Mouse (Mus musculus): ENCODE data around the gene Map1s. TPM values are rescaled to one million over a fixed set of nuclear protein-coding genes. Genes with fewer than 3 reads are reported as not detected.
"Not testable (repeated sequence)": the region's sequence is repeated elsewhere in the genome, so short reads cannot be mapped to it uniquely, and the experiment has no call there.

Map1s gene
- polyA plus RNA-seq, 1 experiment = 3.4 TPM

DNA sequence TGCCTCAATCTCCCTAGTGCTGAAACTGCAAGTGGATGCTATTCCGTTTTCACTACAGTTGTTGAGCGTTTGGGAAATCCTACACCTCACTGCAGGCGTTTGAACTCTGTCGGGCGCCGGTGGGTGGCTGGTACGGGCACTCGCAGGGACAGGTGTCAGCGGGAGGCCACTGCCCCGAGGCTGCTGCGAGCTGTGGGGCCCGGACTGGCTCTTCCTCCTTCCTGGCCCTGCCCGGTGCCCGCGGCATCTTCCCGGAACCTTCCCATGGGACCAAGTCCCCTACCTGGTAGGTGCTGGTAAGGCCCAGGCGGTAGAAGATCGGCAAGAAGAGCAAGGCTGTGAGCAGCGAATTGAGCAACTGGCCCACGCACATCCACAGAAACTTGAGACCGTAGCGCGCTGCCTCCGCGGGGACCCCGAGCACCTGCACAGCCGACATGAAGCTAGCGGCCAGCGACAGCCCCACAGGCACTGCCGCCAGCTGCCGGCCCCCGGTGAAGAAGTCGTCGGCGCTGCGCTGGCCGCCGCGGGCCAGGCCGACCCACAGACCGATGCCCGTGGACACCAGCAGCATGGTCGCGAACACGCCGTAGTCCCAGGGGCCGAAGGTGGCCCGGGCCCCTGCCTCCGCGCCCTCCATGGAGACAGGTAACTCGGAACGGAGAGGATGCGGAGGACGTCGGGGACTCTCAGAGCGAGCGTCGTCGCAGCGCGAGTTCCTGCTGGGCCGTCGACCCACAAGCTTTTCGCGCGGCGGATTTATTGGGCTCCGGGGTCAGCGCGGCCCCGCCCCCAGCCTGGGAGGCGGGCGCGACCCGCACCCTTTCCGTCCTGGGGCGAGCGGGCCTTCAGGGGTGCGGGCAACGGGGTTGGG, 13.5 kb upstream of the Map1s start, which contains the start of gene Slc5a5:
Gene Slc5a5 (minus strand): TSS at position 736 of the 874 bp plus-strand sequence.
- no peak within 1 kb of the TSS for H3K27ac ChIP-seq (replicated peaks; ENCODE audit: low read depth, low read length)
- H3K4me1 ChIP-seq (ENCODE audit: control insufficient read depth, insufficient read depth, insufficient read length, low read length) = peaks cover 3% of the 10 kb centered on the region; the same call in 1 of the 2 replicates
- H3K4me3 ChIP-seq (ENCODE audit: insufficient read depth, low read depth, low read length) = no peak within 1 kb of the TSS

DNA sequence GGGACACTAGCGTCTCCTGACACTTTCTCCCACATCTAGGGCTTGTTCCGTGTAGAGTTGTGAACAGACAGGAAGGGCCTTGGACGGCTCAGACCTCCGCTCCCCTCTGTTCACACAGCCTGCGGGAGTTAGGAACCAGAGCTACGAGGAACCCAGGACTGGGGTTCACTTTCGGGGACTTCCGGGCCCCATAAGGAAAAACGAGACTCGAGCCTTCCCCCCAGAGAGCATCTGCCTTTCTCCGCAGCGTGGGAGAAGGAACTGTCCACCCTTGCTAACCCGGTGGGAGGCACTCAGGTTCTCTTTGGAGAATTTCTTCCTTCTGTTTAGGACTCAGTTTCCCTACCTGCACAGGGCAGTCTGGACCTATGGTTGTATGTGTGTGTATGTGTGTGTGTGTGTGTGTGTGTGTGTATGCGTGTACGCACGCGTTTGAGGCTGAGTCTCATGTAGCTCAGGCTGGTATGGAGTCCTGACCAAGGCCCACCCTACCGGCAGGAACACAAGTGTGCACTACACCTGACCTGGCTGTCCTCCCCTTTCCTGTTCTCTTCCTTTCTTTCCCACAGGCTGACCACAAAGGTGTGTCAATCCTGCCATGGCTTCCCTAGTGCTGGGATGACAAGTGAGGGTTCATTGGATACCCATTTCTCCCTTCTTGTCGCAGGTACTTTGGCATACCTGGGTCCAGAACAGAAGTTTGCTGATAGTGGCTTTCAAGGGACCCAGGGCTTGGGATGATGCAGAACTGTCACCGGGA, 12.7 kb upstream of the Map1s start:
- H3K4me3 ChIP-seq (ENCODE audit: insufficient read depth, low read depth, low read length) = no peak overlapping the region
- H3K27ac ChIP-seq (replicated peaks; ENCODE audit: low read depth, low read length) = no peak overlapping the region
- peaks cover 3% of the 10 kb centered on the region; the same call in 1 of the 2 replicates for H3K4me1 ChIP-seq (ENCODE audit: control insufficient read depth, insufficient read depth, insufficient read length, low read length)

DNA sequence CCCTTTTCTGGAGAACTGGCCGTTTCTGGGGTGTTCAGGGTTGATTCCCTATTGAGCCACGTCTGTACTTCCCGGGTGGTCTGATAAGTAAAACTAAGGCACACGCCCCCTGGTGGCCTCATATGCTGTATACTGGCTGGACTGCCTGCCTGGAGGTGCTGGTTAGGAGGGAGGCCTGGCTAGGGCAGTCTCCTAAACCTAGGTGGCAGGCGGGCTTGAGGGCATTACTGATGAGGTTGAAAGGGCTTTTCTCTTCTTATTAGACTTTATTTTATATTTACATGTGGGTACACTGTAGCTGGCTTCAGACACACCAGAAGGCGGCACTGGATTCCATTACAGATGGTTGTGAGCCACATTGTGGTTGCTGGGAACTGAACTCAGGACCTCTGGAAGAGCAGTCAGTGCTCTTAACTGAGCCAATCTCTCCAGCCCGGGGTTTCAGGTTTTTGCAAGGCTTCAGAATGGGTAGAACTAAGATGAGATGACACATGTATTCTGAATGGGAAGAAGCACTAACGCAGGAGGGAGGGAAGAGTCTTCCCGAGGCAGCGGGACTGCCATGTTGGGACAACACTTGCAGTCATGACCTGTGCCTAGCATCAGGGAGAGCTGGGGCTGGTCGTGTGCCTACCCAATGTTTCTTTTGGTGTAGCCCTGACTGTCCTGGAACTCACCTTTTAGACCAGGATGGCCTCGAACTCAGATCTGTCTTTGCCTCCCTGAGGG, 11.9 kb upstream of the Map1s start:
- no peak overlapping the region for H3K27ac ChIP-seq (replicated peaks; ENCODE audit: low read depth, low read length)
- peaks cover 3% of the 10 kb centered on the region; the same call in 1 of the 2 replicates for H3K4me1 ChIP-seq (ENCODE audit: control insufficient read depth, insufficient read depth, insufficient read length, low read length)
- H3K4me3 ChIP-seq (ENCODE audit: insufficient read depth, low read depth, low read length) = no peak overlapping the region

DNA sequence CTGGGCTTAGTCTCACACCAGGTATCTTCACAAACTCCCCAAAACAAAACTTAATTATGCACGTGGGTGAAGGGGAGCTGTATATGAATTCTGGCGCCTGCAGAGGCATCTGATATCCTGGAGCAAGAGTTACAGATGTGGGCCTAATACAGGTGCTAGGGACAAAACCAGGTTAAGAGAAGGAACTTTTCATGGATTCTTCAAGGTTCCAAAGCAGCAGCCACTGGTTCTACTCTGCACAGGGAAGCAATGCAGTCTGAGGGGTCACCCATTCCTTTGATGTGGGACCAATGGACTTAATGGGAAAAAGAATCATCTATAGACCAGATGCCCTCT, 11.4 kb upstream of the Map1s start:
- H3K27ac ChIP-seq (replicated peaks; ENCODE audit: low read depth, low read length) = no peak overlapping the region
- H3K4me3 ChIP-seq (ENCODE audit: insufficient read depth, low read depth, low read length) = no peak overlapping the region
- peaks cover 3% of the 10 kb centered on the region; the same call in 1 of the 2 replicates for H3K4me1 ChIP-seq (ENCODE audit: control insufficient read depth, insufficient read depth, insufficient read length, low read length)

DNA sequence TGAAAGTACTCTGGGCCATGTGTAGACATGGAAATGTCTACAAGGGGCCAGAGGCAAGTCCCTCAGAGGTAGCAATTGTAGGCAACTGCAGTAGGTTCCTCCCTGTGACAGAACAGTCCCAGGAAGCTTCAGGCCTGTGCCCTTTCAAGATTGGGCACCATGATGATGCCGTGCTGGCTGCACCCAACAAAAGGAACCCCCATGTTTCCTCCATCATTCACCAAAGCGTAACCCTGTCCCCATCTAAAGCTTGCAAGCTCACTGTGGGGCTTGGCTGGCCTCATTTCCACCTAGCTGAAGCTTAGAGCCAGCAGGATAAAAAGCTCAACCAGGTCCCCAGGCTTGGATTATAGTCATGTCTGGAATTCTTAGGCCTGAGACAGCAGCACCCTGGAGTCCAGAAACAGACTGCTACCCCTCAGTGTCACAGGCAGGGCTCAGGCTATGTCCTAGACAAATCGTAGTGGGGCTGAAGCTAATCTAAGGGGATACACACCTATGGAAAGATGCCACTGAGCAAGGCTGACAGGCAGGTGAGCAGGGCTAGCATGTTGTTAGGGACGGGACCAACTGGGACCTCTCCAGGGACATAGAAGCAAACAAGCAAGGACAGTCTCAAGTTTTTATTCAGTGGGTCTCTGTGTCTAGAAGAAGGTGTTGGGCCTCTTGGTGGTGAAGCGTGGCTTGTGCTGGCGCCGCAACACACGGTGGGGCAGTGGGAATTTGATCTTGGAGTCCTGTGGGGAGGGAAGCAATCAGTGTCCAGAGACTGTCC, 10.8 kb upstream of the Map1s start:
- Histone ChIP-seq H3K4me1 (ENCODE audit: control insufficient read depth, insufficient read depth, insufficient read length, low read length) (peaks cover 3% of the 10 kb centered on the region; the same call in 1 of the 2 replicates), H3K4me3 (ENCODE audit: insufficient read depth, low read depth, low read length) (no peak overlapping the region), H3K27ac (replicated peaks; ENCODE audit: low read depth, low read length) (no peak overlapping the region)

DNA sequence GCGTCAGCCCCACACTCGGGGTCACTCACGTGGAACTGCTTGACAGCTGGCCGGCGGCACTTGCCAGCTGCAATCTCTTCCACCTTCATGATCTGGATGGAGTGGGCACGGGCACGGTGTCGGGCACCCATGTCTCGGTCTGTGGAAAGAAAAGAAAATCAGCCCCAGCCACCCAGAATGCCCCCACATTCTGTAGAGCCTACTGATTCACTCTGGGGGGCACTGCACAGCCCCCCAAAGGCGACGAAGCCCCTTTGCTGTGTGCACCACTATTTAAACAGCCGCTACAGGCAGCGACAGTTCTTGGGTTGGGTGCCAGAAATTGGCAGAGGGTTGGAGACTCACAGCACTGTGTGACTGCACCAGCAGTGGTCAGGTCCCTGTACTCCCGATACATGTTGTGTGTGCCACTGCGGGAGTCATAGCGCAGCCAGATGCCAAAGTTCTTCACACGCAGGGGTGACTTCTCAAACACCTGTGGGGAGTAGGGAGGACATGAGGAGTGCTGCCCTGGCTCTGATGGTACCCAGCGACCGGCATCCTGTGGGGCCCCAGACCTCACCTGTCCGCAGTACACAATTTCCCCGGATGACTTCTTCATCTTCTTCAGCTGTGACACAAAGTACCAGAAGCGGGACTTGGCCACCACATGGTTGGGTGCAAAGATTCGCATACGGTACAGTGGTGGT, 10.0 kb upstream of the Map1s start:
- H3K27ac ChIP-seq (replicated peaks; ENCODE audit: low read depth, low read length); H3K4me1 ChIP-seq (ENCODE audit: control insufficient read depth, insufficient read depth, insufficient read length, low read length): not testable (repeated sequence)
- H3K4me3 ChIP-seq (ENCODE audit: insufficient read depth, low read depth, low read length) = 0 out of 2 replicates have a peak overlapping the region, but pooled peaks have one; percentile 8

DNA sequence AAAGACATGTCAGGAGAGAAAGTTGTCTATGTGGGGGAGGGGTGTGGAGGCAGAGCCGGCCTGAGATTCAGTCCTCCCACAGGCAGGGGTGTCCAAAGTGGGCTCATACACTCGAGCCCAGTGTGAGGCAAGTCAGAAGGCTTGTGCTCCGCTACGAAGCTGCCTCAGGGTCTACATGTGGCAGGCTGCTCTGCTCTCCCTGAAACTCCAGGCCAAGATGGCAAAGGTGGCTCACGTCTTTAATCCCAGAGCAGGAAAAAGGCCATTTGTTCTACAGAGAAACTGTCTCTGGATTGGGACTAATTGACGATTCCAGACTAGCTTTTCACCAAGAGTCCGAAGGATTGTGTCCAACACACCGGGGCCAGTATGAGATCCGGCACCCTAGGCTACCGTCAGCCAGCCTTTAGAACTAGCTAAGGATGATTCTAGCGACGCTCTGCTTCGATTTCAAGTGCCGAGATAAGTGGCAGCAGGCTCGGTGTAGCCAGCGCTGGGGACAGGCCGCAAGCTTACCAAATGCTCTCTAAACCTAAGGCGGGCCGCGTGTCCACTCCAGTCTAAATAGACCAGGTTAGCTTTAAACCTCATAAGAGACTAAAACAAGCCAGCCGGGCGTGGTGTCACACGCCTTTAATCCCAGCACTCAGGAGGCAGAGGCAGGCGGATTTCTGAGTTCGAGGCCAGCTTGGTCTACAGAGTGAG, 9.3 kb upstream of the Map1s start:
- Histone ChIP-seq H3K4me1 (ENCODE audit: control insufficient read depth, insufficient read depth, insufficient read length, low read length) (peaks cover 3% of the 10 kb centered on the region; the same call in 1 of the 2 replicates), H3K4me3 (ENCODE audit: insufficient read depth, low read depth, low read length) (peak overlapping the region; percentile 74), H3K27ac (replicated peaks; ENCODE audit: low read depth, low read length) (peak overlapping the region; percentile 74)

DNA sequence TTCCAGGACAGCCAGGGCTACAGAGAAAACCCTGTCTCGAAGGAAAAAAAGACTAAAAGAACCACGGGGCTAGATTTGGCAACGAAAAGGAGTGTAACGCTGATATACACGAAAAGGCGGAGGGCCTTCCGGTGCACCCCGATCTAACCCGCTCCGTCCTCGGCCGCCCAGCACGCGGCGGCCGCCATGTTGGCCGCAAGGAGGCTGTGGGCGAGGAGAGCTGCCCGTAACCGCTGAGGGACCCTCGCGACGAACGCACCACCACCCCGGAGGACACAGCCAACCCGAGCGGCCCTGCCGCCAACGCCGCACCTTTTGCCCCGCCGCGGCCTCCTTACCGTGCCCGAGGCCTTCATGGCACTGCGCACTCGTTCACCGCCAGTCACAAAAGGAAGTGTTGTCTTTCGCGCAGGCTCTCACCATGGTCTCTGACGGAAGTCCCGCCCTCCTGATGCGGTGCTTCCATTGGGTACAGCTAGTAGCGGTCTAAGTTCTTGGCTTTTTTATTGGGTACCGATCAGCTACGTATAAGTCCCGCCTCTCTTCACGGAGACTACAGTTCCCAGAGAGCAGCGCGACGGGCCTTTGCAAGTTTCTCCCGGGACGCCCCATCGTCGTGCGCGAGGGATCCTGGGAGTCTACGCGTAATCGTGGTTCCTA, 8.6 kb upstream of the Map1s start, which contains the start of gene Rpl18a:
Gene Rpl18a (minus strand): TSS at position 392 of the 660 bp plus-strand sequence.
- peaks cover 3% of the 10 kb centered on the region; the same call in 1 of the 2 replicates for H3K4me1 ChIP-seq (ENCODE audit: control insufficient read depth, insufficient read depth, insufficient read length, low read length)
- peak within 1 kb of the TSS; percentile 82 for H3K27ac ChIP-seq (replicated peaks; ENCODE audit: low read depth, low read length)
- H3K4me3 ChIP-seq (ENCODE audit: insufficient read depth, low read depth, low read length) = peak within 1 kb of the TSS; percentile 74

DNA sequence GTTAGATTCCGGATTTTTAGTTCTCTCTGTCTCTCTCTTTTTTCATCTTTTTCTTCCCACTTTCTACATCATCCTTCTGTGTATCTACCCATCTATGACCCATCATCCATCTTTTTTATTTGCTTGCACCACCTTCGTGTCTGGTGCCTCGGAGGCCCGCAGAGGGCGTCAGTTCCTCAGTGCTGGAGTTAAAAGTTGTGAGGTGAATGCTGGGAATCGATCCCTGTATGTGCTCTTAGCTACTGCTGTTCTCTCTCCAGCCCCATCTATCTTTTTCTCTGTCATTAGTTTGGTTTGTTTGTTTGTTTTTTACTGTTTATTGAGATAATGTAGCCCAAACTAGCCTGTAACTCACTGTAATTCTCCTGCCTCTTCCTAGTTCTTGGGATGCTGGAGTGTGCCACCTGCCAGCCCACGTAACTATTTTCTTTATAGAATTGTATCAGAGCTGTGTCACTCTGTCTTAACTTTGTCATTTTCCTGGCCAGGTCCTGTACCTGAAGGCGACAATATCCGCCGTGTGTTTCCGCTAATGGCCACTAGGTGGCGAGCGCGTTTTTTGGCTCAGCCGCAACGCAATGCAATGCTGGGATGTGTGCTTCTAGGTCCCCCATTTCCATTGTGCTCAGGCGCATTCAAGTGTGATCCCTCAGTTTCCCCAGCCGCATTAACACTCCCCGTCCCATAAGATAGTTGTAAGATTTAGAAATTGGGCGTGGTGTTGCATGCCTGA, 7.9 kb upstream of the Map1s start:
- Histone ChIP-seq H3K4me3 (ENCODE audit: insufficient read depth, low read depth, low read length) (peak overlapping the region; percentile 71), H3K27ac (replicated peaks; ENCODE audit: low read depth, low read length) (peak overlapping the region; percentile 82), H3K4me1 (ENCODE audit: control insufficient read depth, insufficient read depth, insufficient read length, low read length) (peaks cover 3% of the 10 kb centered on the region; the same call in 1 of the 2 replicates)

DNA sequence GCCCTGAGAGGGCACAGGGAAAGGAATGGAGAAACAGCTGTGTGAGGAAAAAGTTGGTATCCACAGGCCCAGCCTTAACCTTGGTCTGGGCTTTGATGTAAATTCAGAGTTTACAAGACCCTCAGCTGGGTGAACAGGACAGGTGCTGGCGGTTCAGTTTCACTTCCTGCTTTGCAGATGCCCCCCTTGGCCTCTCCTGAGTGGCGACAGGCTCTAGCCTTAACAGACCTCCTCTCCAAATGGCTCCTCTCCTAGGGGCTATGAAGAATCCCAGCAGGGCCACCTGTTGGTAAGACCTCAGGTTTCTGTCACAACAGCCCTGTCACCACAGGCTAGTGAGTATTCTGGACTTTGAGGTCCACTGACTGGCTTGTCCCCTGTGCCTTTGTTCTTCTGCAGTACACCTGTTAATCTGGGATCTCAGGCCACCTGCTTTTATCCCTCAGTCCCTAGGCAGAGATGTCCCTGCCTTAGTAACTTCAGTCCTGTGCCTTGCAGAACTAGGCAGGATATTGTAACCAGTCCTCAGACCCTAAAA, 7.0 kb upstream of the Map1s start:
- no peak overlapping the region for H3K27ac ChIP-seq (replicated peaks; ENCODE audit: low read depth, low read length)
- no peak overlapping the region for H3K4me3 ChIP-seq (ENCODE audit: insufficient read depth, low read depth, low read length)
- peaks cover 7% of the 10 kb centered on the region for H3K4me1 ChIP-seq (ENCODE audit: control insufficient read depth, insufficient read depth, insufficient read length, low read length)

DNA sequence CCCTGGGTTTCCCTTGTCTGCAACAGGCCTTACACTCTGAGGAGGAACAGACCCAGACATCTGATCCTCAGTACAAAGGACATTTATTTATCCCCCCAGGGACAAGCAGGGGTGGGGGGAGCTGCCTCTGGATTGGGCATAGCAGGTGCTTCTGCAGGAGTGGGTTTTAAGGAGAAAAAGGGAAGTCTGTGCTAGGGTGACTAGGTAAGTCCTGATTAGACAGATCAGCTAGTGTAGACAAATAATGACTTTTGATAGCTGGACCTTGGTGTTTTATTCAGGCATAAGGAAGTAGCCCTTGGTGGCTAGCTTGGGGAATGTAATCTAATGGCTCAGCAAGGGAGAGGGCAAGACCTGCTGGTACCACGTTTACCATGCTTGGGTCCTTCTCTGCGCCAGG, 6.5 kb upstream of the Map1s start:
- H3K4me3 ChIP-seq (ENCODE audit: insufficient read depth, low read depth, low read length) = no peak overlapping the region
- H3K27ac ChIP-seq (replicated peaks; ENCODE audit: low read depth, low read length) = no peak overlapping the region
- H3K4me1 ChIP-seq (ENCODE audit: control insufficient read depth, insufficient read depth, insufficient read length, low read length) = peaks cover 12% of the 10 kb centered on the region

DNA sequence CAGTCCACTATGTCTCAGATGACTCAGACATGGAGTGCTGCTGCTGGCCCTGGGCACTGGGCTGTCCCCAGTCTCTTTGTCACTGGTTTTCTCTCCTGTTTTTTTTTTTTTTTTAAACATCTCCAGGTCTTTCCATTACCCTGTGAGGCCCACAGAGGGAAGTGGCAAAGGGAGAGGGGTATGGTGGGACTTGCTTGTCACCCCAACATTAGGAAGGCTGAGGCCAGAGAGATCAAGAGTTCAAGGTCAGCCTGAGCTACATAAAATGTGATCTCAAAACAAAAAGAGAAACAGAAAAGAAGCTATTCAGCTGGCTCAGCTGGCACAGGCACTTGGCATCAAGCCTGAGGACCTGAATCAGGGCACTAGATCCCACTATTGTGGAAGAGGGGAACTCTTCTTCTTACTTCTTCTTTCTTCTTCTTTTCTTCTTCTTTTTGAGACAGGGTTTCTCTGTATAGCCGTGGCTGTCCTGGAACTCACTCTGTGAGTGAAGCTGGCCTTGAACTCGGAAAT, 4.8 kb upstream of the Map1s start:
- Histone ChIP-seq H3K27ac (replicated peaks; ENCODE audit: low read depth, low read length) (no peak overlapping the region), H3K4me1 (ENCODE audit: control insufficient read depth, insufficient read depth, insufficient read length, low read length) (peaks cover 18% of the 10 kb centered on the region), H3K4me3 (ENCODE audit: insufficient read depth, low read depth, low read length) (no peak overlapping the region)
